Mouse (Mus musculus) MEL-GATA-1-ER (cell line): ENCODE data around the gene Fam131b.
A peak's percentile ranks its signal among the peaks of the same experiment; 100 is the strongest.

ENCODE experiments used
- DNase-seq: peaks from one replicate; pipeline ENCODE4 v3.0.0-alpha.2; 2012; ENCODE audit warnings: low read depth; ENCODE audit errors: extremely low read depth

Gene Fam131b

GRCm38 (mm10) chr6:42355794-42356600 is 31.6 kb upstream of the Fam131b start:
- no peak for DNase-seq

GRCm38 (mm10) chr6:42355366-42355765 is 30.9 kb upstream of the Fam131b start:
- DNase-seq = no peak

- peak; percentile 62 for DNase-seq
Measured at GRCm38 (mm10) chr6:42354076-42355019, 29.9 kb upstream of the Fam131b start.

GRCm38 (mm10) chr6:42353180-42353579 is 28.7 kb upstream of the Fam131b start:
- peak; percentile 95 for DNase-seq

GRCm38 (mm10) chr6:42352486-42352846 is 28.0 kb upstream of the Fam131b start:
- no peak for DNase-seq

- DNase-seq = no peak
Measured at GRCm38 (mm10) chr6:42351776-42352485, 27.5 kb upstream of the Fam131b start.

- DNase-seq = no peak
Measured at GRCm38 (mm10) chr6:42350968-42351775, 26.7 kb upstream of the Fam131b start.

GRCm38 (mm10) chr6:42350021-42350967 is 25.9 kb upstream of the Fam131b start:
- no peak for DNase-seq

GRCm38 (mm10) chr6:42349426-42350020 is 25.1 kb upstream of the Fam131b start, which contains the start of gene Zyx:
Gene Zyx (plus strand): TSS chr6:42349630.
- DNase-seq = peak; percentile 56

- peak; percentile 56 for DNase-seq
Measured at GRCm38 (mm10) chr6:42349006-42349425, 24.6 kb upstream of the Fam131b start.

GRCm38 (mm10) chr6:42348281-42349005 is 24.0 kb upstream of the Fam131b start:
- no peak for DNase-seq

- DNase-seq = no peak
Measured at GRCm38 (mm10) chr6:42344255-42344654, 19.8 kb upstream of the Fam131b start.

GRCm38 (mm10) chr6:42343361-42344120 is 19.1 kb upstream of the Fam131b start:
- DNase-seq = no peak

- no peak for DNase-seq
Measured at GRCm38 (mm10) chr6:42342171-42342570, 17.7 kb upstream of the Fam131b start.

- no peak for DNase-seq
Measured at GRCm38 (mm10) chr6:42339981-42340380, 15.5 kb upstream of the Fam131b start.

- no peak for DNase-seq
Measured at GRCm38 (mm10) chr6:42339189-42339588, 14.7 kb upstream of the Fam131b start.

GRCm38 (mm10) chr6:42330946-42331345 is 6.5 kb upstream of the Fam131b start:
- DNase-seq = no peak

- no peak for DNase-seq
Measured at GRCm38 (mm10) chr6:42330216-42330615, 5.8 kb upstream of the Fam131b start.
